Mouse (Mus musculus) lung, postnatal 0 days (tissue): ENCODE measurements at regions not wholly inside any gene's neighbourhood (a gene's known extent, or its start where the extent isn't known, plus 50 kb on each side); places are given as distances from the start of the nearest gene placed in this dataset.

Experiments
- CTCF ChIP-seq: IDR thresholded peaks from 2 replicates; pipeline ENCODE4 v1.5.1; 2016; ENCODE audit warnings: antibody characterized with exemption, mild to moderate bottlenecking
- EP300 ChIP-seq: IDR thresholded peaks from 2 replicates; pipeline ENCODE4 v1.6.1; 2016; ENCODE audit warnings: antibody characterized with exemption, mild to moderate bottlenecking, control low read depth

GRCm38 (mm10) chr13:25858207-25858606 is 587.9 kb upstream of the Nrsn1 start:
- TF ChIP-seq EP300 (no peak), CTCF (no peak)
